Mouse (Mus musculus) gastrocnemius, adult 2 months (tissue): ENCODE data around the gene Pdzd2. TPM values are rescaled to one million over a fixed set of nuclear protein-coding genes. Genes with fewer than 3 reads are reported as not detected.
"Not testable (repeated sequence)": the region's sequence is repeated elsewhere in the genome, so short reads cannot be mapped to it uniquely, and the experiment has no call there.

Experiments used
- DNase-seq: peaks from one replicate; pipeline ENCODE4 v3.0.0; 2022
- H3K27ac ChIP-seq: fragments of 200-600 bp; 2 replicates; pipeline ENCODE4 v1.8.1; 2022; ENCODE audit warnings: mild to moderate bottlenecking
- H3K4me3 ChIP-seq: fragments of 200-600 bp; 2 replicates; pipeline ENCODE4 v1.8.1; 2022; ENCODE audit warnings: mild to moderate bottlenecking, moderate library complexity
- CTCF ChIP-seq: fragments of 200-600 bp; IDR thresholded peaks from 2 replicates; pipeline ENCODE4 v1.8.1; 2022; ENCODE audit warnings: antibody characterized with exemption, mild to moderate bottlenecking, moderate library complexity
- intact Hi-C: fragments of 180-260 bp; cut with DNase I; formaldehyde crosslinking; loops from one replicate; pipeline ENCODE4 v1.15.1; 2025
- total RNA-seq, 2 experiments: library from RNA; stranded (reverse); gene quantifications; 2 replicates each; pipeline ENCODE4 v1.2.3; 2021

Gene Pdzd2
- total RNA-seq, 2 experiments from 2014 or later, result 17.0 to 23.8 TPM

GRCm38 (mm10) chr15:12368850-12369249 is 370.9 kb downstream of the Pdzd2 start:
- intact Hi-C loops, result no loop called here
- H3K27ac ChIP-seq, result no peak overlapping the region
- TF ChIP-seq CTCF, result no peak
- DNase-seq, result no peak
- H3K4me3 ChIP-seq, result no peak overlapping the region

- no peak for DNase-seq
- no peak for TF ChIP-seq CTCF
- H3K27ac ChIP-seq, result peak overlapping the region; percentile 35; the same call in 1 of the 2 replicates
- H3K4me3 ChIP-seq, result no peak overlapping the region
- intact Hi-C loops, result no loop called here
These were observed 371.4 kb downstream of the Pdzd2 start for GRCm38 (mm10) chr15:12368357-12368756.

DNA sequence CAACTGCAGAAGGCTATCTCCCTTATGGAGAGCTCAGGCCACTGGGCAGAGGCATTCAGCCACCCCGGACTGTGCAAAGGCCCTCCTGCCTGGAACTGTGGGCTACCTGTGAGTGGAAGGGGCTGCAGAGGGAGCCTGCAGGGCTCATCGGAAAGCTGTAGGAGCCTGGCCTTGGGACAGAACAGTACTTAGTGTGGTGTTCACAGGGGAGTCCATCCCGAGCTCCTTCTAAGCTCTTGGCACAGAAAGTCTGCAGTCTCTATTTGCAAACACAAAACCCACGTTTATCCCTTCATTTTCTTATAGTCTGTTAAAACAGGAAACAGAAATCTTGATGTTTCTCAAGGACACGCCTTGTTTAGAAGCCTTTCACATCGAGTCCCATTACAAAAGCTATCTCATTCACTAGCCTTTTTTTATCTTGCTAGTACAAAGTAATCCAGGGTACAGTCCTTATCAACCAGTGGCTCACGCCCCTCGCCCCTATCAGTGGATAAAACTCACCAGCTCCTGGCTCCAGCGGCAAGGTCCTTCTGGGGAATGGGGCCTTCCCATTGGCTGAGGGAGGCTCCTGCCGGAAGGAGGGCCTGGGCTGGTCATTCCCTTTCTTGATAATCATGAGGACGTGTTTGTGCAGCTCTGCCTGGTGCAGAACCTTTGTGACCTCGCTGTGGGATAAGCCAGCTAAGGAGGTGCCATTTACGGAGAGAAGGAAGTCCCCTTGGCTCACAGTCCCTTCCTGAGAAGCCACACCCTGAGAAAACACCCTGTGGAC is 372.2 kb downstream of the Pdzd2 start:
- intact Hi-C loops, result no loop called here
- peak overlapping the region; percentile 24; the same call in 1 of the 2 replicates for H3K27ac ChIP-seq

DNA sequence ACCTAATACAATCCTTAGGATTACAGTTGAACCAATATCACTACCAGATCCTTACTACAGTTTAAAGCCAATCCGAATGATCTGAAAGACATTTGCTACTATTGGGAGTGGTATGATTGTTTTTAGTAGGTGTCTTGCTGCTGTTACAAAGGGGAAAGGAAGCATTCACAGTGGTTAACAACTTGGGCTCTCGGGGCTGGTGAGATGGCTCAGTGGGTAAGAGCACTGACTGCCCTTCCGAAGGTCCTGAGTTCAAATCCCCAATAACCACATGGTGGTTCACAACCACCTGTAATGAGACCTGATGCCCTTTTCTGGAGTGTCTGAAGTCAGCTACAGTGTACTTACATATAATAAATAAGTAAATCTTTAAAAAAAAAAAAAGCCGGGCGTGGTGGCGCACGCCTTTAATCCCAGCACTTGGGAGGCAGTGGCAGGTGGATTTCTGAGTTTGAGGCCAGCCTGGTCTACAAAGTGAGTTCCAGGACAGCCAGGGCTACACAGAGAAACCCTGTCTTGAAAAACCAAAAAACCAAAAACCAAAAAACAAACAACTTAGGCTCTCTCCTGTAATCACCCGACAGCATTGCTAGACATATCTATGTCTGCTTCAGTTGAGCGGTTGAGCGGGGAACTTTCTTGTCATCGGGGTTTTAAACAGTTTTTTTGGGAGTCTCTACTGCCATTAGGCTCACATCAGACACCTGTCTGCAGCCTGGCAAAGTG is 373.0 kb downstream of the Pdzd2 start:
- intact Hi-C loops, H3K4me3 ChIP-seq, DNase-seq: not testable (repeated sequence)
- 0 out of 2 replicates have a peak overlapping the region, but pooled peaks have one; percentile 24 for H3K27ac ChIP-seq

More for the DNA sequence above, 372.2 kb downstream of the Pdzd2 start:
- H3K4me3 ChIP-seq, result no peak overlapping the region
- TF ChIP-seq CTCF, result no peak
- DNase-seq, result no peak

GRCm38 (mm10) chr15:12366072-12366469 is 373.7 kb downstream of the Pdzd2 start:
- Histone ChIP-seq H3K27ac (no peak overlapping the region), H3K4me3 (no peak overlapping the region)
- no peak for DNase-seq
- TF ChIP-seq CTCF, result no peak
- intact Hi-C loops, result no loop called here

DNA sequence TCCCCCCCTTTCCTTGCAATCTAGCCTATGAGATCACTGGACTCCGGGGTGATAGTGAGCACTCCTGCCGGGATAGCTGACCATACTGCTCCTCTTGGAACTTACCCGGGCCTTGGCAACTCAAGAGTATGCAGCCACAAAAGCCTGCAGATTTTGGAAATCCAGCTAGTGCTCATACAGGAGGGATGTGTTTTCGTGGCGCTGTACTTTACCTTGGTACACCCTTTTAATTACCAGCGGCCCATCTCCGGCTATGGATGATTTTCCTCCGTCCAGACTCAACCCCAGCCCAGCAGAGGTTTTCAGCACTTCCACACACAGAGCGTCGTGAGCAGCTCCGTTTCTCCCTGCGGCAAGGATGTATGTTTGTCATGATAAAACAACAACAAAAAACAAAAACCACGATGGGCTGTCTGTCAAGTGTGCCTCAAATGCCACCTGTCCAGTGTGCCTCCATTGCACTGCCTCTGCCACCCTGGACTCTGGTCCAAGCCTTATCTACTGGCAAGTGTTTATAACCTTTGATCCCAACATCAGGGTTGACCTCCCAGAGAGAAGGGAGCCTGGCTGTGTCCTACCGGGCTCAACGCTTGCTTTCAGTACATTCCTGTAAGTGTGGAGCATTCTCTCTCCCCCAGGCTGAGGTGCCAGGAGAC is 374.2 kb downstream of the Pdzd2 start:
- no peak for DNase-seq
- intact Hi-C loops, result no loop called here
- Histone ChIP-seq H3K4me3 (no peak overlapping the region), H3K27ac (no peak overlapping the region)
- no peak for TF ChIP-seq CTCF

DNA sequence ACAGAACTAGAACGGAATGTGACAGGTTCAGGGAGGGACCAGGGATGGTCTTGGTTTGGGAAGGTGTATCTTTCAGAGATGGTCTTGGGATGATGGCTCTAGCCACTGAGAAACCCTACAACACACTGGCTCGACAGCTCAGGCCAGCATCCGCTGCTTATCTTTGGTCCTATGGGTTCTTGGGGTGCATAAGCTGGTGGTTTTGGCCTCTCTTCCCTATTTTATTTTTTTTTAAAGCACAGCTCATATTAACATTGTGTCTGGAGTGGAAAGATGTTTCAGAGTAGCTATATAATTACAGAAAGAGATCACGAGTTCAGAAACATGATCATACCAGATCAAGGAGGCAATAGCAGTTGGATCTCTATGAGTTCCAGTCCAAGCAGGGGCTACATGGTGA is 375.6 kb downstream of the Pdzd2 start:
- Histone ChIP-seq H3K27ac (no peak overlapping the region), H3K4me3 (no peak overlapping the region)
- no peak for DNase-seq
- intact Hi-C loops, result no loop called here
- no peak for TF ChIP-seq CTCF

GRCm38 (mm10) chr15:12362701-12363040 is 377.1 kb downstream of the Pdzd2 start:
- H3K4me3 ChIP-seq, result no peak overlapping the region
- no peak for TF ChIP-seq CTCF
- intact Hi-C loops, result no loop called here

DNA sequence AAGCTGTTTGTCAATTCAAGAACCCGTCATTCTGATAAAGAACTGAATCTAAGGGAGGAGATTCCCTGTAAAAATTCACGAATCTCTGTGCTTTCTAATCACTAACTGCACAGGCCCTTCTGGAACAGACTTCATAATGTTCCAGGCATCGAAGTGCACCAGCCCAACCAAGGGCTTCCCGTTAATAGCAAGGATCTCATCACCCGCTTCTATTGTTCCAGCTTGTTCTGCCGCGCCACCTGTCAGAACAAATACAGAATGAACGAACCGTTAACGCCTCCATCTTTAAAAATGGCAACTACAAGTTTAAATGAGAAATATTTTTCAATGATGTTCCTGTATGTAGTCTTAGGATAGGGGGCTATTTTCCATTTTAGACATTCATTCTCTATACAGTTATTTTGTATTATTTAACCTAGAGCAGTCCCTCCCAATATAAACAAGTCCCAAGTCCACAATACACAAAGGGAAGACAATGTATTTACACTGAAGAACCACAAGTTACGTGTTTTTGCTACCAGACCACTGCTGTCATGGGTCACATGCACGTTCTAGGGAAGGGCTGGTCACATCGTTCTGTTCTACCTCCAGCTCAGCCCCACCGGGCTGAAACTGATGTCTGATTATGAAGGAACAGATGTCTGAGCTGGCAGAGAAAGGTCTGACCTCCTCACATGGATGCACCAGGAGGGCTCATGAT is 377.6 kb downstream of the Pdzd2 start:
- H3K4me3 ChIP-seq, result no peak overlapping the region
- intact Hi-C loops, result no loop called here
- no peak for DNase-seq
- H3K27ac ChIP-seq, result no peak overlapping the region
- TF ChIP-seq CTCF, result no peak

More at GRCm38 (mm10) chr15:12362701-12363040, 377.1 kb downstream of the Pdzd2 start:
- no peak for DNase-seq
- no peak overlapping the region for H3K27ac ChIP-seq

DNA sequence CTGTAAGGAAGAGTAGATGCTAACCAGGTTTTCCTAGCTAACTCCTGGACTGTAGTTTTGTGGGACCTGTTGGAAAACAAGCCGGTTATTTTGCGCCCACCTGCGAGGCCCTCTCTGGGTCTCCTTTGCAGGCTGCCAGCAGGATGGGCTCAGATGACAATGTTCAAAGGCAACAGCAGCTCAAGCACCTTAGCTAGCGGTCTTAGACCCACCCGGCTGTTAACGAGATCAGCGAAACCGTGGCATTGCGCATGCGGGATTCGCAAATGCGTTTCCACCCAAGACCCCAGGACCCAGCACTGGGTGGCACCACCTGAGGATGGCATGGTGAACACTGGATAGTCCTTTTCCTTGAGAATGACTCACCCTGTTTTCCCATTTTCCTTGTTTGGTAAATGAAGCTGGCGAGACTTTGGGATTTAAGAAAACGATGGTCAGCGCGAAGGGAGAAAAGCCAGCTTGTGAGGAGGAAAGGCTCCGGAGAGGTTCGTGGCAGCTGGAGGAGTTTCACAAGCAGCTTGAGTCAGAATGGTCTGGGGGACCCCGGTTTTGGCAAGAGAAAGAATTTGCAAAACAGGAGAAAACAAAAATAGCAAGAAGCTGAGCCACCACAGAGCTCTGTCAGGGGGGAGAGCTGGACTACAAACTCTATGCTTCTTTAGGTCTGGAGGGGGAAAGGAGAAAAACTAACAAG is 379.1 kb downstream of the Pdzd2 start:
- no peak for DNase-seq
- Histone ChIP-seq H3K4me3 (no peak overlapping the region), H3K27ac (no peak overlapping the region)
- intact Hi-C loops, result no loop called here
- TF ChIP-seq CTCF, result no peak

DNA sequence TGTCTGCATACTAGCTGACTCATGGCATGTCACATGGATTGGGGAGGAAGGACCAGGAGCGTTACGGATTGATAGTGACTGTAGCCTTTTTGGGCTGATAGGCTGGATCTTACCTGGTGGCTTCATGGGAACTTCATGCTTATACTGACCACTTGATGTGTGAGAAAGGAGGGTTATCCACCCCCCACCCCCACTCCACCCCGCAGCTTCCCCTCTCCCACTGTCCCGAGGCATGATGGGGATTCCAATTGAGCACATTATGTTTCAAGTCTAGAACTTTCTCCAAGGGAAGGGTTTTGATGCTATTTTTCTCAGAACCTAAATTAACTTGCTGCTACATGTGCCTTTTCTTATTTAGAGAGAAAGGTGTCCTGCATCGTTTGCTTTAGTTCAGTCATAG is 381.3 kb downstream of the Pdzd2 start:
- intact Hi-C loops, result no loop called here
- Histone ChIP-seq H3K4me3 (no peak overlapping the region), H3K27ac (no peak overlapping the region)
- DNase-seq, result no peak
- TF ChIP-seq CTCF, result no peak

DNA sequence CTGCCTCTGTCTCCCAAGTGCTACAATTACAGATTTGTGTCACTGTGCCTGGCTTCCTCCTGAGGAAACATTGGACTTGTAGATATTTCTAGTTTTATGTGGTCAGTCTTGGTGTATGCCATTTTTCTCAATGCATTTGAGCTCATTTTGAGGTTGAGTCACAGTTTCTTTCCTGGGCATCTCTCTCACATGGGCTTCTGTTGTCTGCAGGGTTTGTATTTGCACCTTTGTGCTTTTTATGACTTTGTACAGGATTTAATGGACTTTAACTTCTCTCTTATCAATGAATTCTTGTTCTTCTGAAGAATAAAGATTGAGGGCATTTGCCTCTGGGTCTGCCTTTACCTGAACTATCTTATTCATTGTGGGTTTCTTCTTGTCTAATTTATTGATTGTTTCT is 382.3 kb downstream of the Pdzd2 start:
- TF ChIP-seq CTCF, result no peak
- no peak for DNase-seq
- Histone ChIP-seq H3K27ac (no peak overlapping the region), H3K4me3 (no peak overlapping the region)
- intact Hi-C loops, result no loop called here
